Mouse (Mus musculus) liver, embryonic 12.5 days (tissue): ENCODE measurements around the gene Kctd13. TPM values are rescaled to one million over a fixed set of nuclear protein-coding genes. Genes with fewer than 3 reads are reported as not detected.

ENCODE experiments used
- ATAC-seq: fragments of 200-750 bp; cut with Nextera tagmentation; 2 replicates; pipeline ENCODE4 v1.8.0; 2017; ENCODE audit warnings: moderate number of reproducible peaks, mild to moderate bottlenecking, moderate library complexity
- H3K27ac ChIP-seq: fragments of 300-500 bp; sonication (generic); 2 replicates; pipeline ENCODE4 v1.5.1; 2016; ENCODE audit warnings: mild to moderate bottlenecking
- H3K27me3 ChIP-seq: fragments of 300-500 bp; sonication (generic); replicated peaks from 2 replicates; pipeline ENCODE4 v1.6.1; 2016; ENCODE audit warnings: mild to moderate bottlenecking, moderate library complexity
- H3K36me3 ChIP-seq: fragments of 300-500 bp; sonication (generic); 2 replicates; pipeline ENCODE4 v1.6.1; 2016; ENCODE audit warnings: mild to moderate bottlenecking, moderate library complexity
- H3K4me1 ChIP-seq: fragments of 300-500 bp; sonication (generic); 2 replicates; pipeline ENCODE4 v1.6.1; 2016
- H3K4me2 ChIP-seq: fragments of 300-500 bp; sonication (generic); 2 replicates; pipeline ENCODE4 v1.6.1; 2016; ENCODE audit warnings: mild to moderate bottlenecking, moderate library complexity
- H3K4me3 ChIP-seq: fragments of 300-500 bp; sonication (generic); 2 replicates; pipeline ENCODE4 v1.5.1; 2016; ENCODE audit warnings: mild to moderate bottlenecking, moderate library complexity
- H3K9ac ChIP-seq: fragments of 300-500 bp; sonication (generic); 2 replicates; pipeline ENCODE4 v1.6.1; 2016; ENCODE audit warnings: mild to moderate bottlenecking, moderate library complexity
- H3K9me3 ChIP-seq: fragments of 300-500 bp; sonication (generic); replicated peaks from 2 replicates; pipeline ENCODE4 v1.6.1; 2016; ENCODE audit warnings: mild to moderate bottlenecking, moderate library complexity
- WGBS: fragments of 180-500 bp; shearing (Covaris S2); methylation state at CpG from one replicate; pipeline ENCODE4 v1.1.7; 2016; ENCODE audit not compliant: insufficient replicate concordance; 5-methylcytosine and 5-hydroxymethylcytosine counted together
- polyA plus RNA-seq: library from polyadenylated mRNA; unstranded; fragments of >200 nt; fragmentation: Nextera tagmentation; extraction: Ambion mirVana; gene quantifications from 2 replicates; pipeline ENCODE4 v1.2.1, GENCODE M21; 2016

The Kctd13 gene
- polyA plus RNA-seq, 1 experiment from 2014 or later: 10.7 TPM

DNA sequence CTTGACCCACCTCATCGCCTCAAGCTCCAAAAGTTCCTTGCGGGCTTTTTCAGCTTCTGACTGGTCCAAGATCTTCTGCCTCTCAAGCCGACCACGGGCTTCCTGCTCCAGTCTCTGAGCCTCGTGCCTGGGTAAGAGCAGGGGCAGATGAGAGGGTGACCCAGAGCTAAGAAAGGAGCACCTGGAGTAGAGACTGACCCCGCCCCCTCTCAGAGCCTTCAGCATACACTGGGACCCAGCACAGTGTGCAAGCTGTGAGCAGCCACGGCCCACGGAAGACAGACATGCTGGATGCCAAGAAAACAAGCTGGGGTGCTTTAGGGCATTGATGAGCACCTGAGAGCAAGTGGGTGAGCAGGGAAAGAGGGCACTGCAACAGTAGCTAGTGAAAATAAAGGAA is 60.1 kb downstream of the Kctd13 start:
- H3K36me3 ChIP-seq: no peaks in the 10 kb centered on the region
- no peak overlapping the region for H3K27ac ChIP-seq
- H3K4me1 ChIP-seq: no peaks in the 10 kb centered on the region
- 0 out of 2 replicates have a peak, but pooled peaks cover 11% of the 10 kb centered on the region for H3K27me3 ChIP-seq
- ATAC-seq: no peak
- 66% methylated on average over 8 of the region's 8 CpGs for WGBS
- H3K9me3 ChIP-seq: no peaks in the 10 kb centered on the region
- no peak overlapping the region for H3K9ac ChIP-seq
- H3K4me3 ChIP-seq: no peak overlapping the region
- H3K4me2 ChIP-seq: no peak overlapping the region

Other genes starting within 250 kb of the Kctd13 start
- 134 and 153 TPM in 2 replicates for gene Bola2, start 233.5 kb upstream of the Kctd13 start, polyA plus RNA-seq
- 4.5 and 5.1 TPM in 2 replicates for gene Slx1b, start 233.1 kb upstream of the Kctd13 start, polyA plus RNA-seq
- gene Coro1a, start 221.1 kb upstream of the Kctd13 start, polyA plus RNA-seq: 77.9 and 86.6 TPM in 2 replicates
- gene Mapk3, start 169.3 kb upstream of the Kctd13 start, polyA plus RNA-seq: 23.7 and 25.0 TPM in 2 replicates
- gene Gdpd3, start 162.5 kb upstream of the Kctd13 start, polyA plus RNA-seq: 0.54 and 0.78 TPM in 2 replicates
- 77.2 and 78.5 TPM in 2 replicates for gene Ypel3, start 151.9 kb upstream of the Kctd13 start, polyA plus RNA-seq
- gene Tbx6, start 147.4 kb upstream of the Kctd13 start, polyA plus RNA-seq: 0.33 and 0.50 TPM in 2 replicates
- gene Ppp4c, start 136.4 kb upstream of the Kctd13 start, polyA plus RNA-seq: 191 and 205 TPM in 2 replicates
- gene Fam57b, start 131.2 kb upstream of the Kctd13 start, polyA plus RNA-seq: not detected in 2 replicates
- not detected in 2 replicates for gene 4930451I11Rik, start 97.2 kb upstream of the Kctd13 start, polyA plus RNA-seq
- gene Doc2a, start 81.5 kb upstream of the Kctd13 start, polyA plus RNA-seq: 0.15 and 0.24 TPM in 2 replicates
- gene Hirip3, start 66.9 kb upstream of the Kctd13 start, polyA plus RNA-seq: 20.3 and 22.0 TPM in 2 replicates
- gene Ino80e, start 66.5 kb upstream of the Kctd13 start, polyA plus RNA-seq: 70.5 and 73.0 TPM in 2 replicates
- 20.1 and 20.6 TPM in 2 replicates for gene Taok2, start 44.2 kb upstream of the Kctd13 start, polyA plus RNA-seq
- gene Tmem219, start 6.0 kb upstream of the Kctd13 start, polyA plus RNA-seq: 16.7 and 16.9 TPM in 2 replicates
- not detected in 2 replicates for gene Asphd1, start 20.7 kb downstream of the Kctd13 start, polyA plus RNA-seq
- 0.06 and 0.39 TPM in 2 replicates for gene Sez6l2, start 21.7 kb downstream of the Kctd13 start, polyA plus RNA-seq
- gene Cdipt, start 47.0 kb downstream of the Kctd13 start, polyA plus RNA-seq: 59.2 and 63.2 TPM in 2 replicates
- 0.29 and 0.44 TPM in 2 replicates for gene Cdiptos, start 47.2 kb downstream of the Kctd13 start, polyA plus RNA-seq
- gene Mvp, start 85.7 kb downstream of the Kctd13 start, polyA plus RNA-seq: 8.3 and 8.9 TPM in 2 replicates
- gene Pagr1b, start 87.6 kb downstream of the Kctd13 start, polyA plus RNA-seq: 0.57 TPM in 1 of 2 replicates, not detected in the other
- gene Pagr1a, start 88.5 kb downstream of the Kctd13 start, polyA plus RNA-seq: 60.5 and 65.1 TPM in 2 replicates
- 4.1 and 8.9 TPM in 2 replicates for gene Gm42742, start 92.2 kb downstream of the Kctd13 start, polyA plus RNA-seq
- gene Prrt2, start 92.3 kb downstream of the Kctd13 start, polyA plus RNA-seq: 0.88 and 2.1 TPM in 2 replicates
- 104 and 107 TPM in 2 replicates for gene Maz, start 98.2 kb downstream of the Kctd13 start, polyA plus RNA-seq
- 126 and 132 TPM in 2 replicates for gene Kif22, start 113.6 kb downstream of the Kctd13 start, polyA plus RNA-seq
- not detected in 2 replicates for gene Zg16, start 158.4 kb downstream of the Kctd13 start, polyA plus RNA-seq
- 8.3 and 8.5 TPM in 2 replicates for gene AI467606, start 162.5 kb downstream of the Kctd13 start, polyA plus RNA-seq
- 36.5 and 40.3 TPM in 2 replicates for gene Qprt, start 193.3 kb downstream of the Kctd13 start, polyA plus RNA-seq
- gene Spn, start 208.9 kb downstream of the Kctd13 start, polyA plus RNA-seq: 7.3 and 7.4 TPM in 2 replicates